Mouse (Mus musculus): ENCODE measurements around the gene Mon1a. TPM values are rescaled to one million over a fixed set of nuclear protein-coding genes. Genes with fewer than 3 reads are reported as not detected.

Mon1a gene
- 5.3 and 5.8 TPM in 2 replicates for polyA plus RNA-seq (2015; fragmentation: Nextera tagmentation; extraction: Ambion mirVana)

DNA sequence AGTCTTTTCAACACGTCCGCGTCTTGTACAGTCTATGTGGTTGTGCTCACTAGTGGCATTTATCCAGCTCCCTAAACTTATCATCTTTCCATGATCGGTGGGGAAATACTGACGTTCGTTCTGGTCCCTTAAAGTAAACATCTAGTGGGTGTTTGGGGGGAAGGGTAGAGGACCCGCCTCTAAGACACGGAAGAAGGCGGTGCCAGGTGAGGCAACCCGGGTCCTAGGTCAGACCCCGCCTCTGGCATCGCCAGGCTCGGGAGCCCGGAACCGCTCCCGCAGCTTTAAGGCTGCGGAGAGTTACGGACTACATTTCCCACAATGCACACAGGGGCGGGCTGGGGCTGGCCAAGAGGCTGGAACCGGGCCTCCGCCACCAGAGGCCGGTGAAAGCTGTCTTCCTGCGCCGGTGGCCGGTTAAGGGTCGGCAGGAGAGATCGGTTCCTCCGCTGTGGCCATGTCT lies at the start of gene Mon1a:
Mon1a (plus strand) TSS at position 348 of the 463 bp plus-strand sequence.
- H3K4me3 ChIP-seq (ENCODE audit: low read depth, low read length) = peak within 1 kb of the TSS; percentile 90
- peak within 1 kb of the TSS; percentile 92 for H3K27ac ChIP-seq (ENCODE audit: low read depth)
- peaks cover 7% of the 10 kb centered on the region for H3K4me1 ChIP-seq (ENCODE audit: insufficient read depth)
- H3K27me3 ChIP-seq (ENCODE audit: insufficient read depth, low read length) = no peaks in the 10 kb centered on the region
- peak; percentile 99 for ATAC-seq
- peak within 1 kb of the TSS; percentile 97 for H3K4me2 ChIP-seq (ENCODE audit: low read depth, low read length)
- no peaks in the 10 kb centered on the region for H3K36me3 ChIP-seq (replicated peaks; ENCODE audit: insufficient read depth, low read length)
- H3K9ac ChIP-seq (replicated peaks) = peak within 1 kb of the TSS; percentile 88
- peak; percentile 88 for DNase-seq
- TF ChIP-seq CTCF (IDR thresholded peaks at IDR 0.05; ENCODE audit: low read depth) = 0 out of 2 replicates have a peak, but pooled peaks have one; percentile 4
- peak; percentile 66 for TF ChIP-seq EP300 (IDR thresholded peaks at IDR 0.05; ENCODE audit: low read depth)
- H3K9me3 ChIP-seq (ENCODE audit: low read length) = no peaks in the 10 kb centered on the region
- WGBS (ENCODE audit: insufficient replicate concordance) = under 1% methylated on average over 28 of the region's 28 CpGs

DNA sequence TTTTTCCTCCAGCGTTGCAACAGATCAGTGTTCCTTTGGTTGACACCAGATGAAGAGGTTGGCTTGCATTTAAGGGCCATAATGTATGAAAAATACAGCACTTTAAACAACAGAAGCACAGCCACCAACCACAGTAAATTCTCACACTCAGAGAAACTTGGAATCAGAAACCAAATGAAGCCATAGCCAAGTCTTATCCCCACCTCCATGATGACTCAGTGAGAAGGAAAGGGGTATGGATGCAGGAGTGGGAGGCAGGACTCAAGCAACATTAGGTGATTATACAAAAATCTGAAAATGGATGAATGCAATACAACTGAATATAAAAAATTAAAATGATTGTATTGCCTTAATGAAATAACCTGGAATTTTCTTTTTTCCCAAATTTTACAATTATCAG lies 49.1 kb upstream of the Mon1a start:
- DNase-seq = no peak
- no peak overlapping the region for H3K4me2 ChIP-seq (ENCODE audit: low read depth, low read length)
- H3K9ac ChIP-seq (replicated peaks) = no peak overlapping the region
- H3K9me3 ChIP-seq (ENCODE audit: low read length) = no peaks in the 10 kb centered on the region
- H3K4me1 ChIP-seq (ENCODE audit: insufficient read depth) = no peaks in the 10 kb centered on the region
- no peak overlapping the region for H3K27ac ChIP-seq (ENCODE audit: low read depth)
- peaks cover 26% of the 10 kb centered on the region for H3K36me3 ChIP-seq (replicated peaks; ENCODE audit: insufficient read depth, low read length)
- 87% methylated on average over 1 of the region's 1 CpGs for WGBS (ENCODE audit: insufficient replicate concordance)
- H3K27me3 ChIP-seq (ENCODE audit: insufficient read depth, low read length) = no peaks in the 10 kb centered on the region
- no peak for TF ChIP-seq EP300 (IDR thresholded peaks at IDR 0.05; ENCODE audit: low read depth)
- no peak for TF ChIP-seq CTCF (IDR thresholded peaks at IDR 0.05; ENCODE audit: low read depth)
- no peak for ATAC-seq
- no peak overlapping the region for H3K4me3 ChIP-seq (ENCODE audit: low read depth, low read length)

- TF ChIP-seq CTCF (IDR thresholded peaks at IDR 0.05; ENCODE audit: low read depth) = no peak
- no peak for TF ChIP-seq EP300 (IDR thresholded peaks at IDR 0.05; ENCODE audit: low read depth)
- no peak for ATAC-seq
- no peak for DNase-seq
- H3K36me3 ChIP-seq (replicated peaks; ENCODE audit: insufficient read depth, low read length) = peaks cover 38% of the 10 kb centered on the region
- H3K27ac ChIP-seq (ENCODE audit: low read depth) = no peak overlapping the region
- H3K4me1 ChIP-seq (ENCODE audit: insufficient read depth) = no peaks in the 10 kb centered on the region
- H3K27me3 ChIP-seq (ENCODE audit: insufficient read depth, low read length) = no peaks in the 10 kb centered on the region
- WGBS (ENCODE audit: insufficient replicate concordance) = 85% methylated on average over 2 of the region's 2 CpGs
- H3K4me2 ChIP-seq (ENCODE audit: low read depth, low read length) = no peak overlapping the region
- H3K4me3 ChIP-seq (ENCODE audit: low read depth, low read length) = no peak overlapping the region
- H3K9ac ChIP-seq (replicated peaks) = no peak overlapping the region
- no peaks in the 10 kb centered on the region for H3K9me3 ChIP-seq (ENCODE audit: low read length)
Measured at GRCm38 (mm10) chr9:107842709-107843108, 45.2 kb upstream of the Mon1a start.

- Histone ChIP-seq H3K4me2 (ENCODE audit: low read depth, low read length) (no peak overlapping the region), H3K36me3 (replicated peaks; ENCODE audit: insufficient read depth, low read length) (peaks cover 21% of the 10 kb centered on the region), H3K9ac (replicated peaks) (no peak overlapping the region), H3K27ac (ENCODE audit: low read depth) (no peak overlapping the region), H3K27me3 (ENCODE audit: insufficient read depth, low read length) (no peaks in the 10 kb centered on the region), H3K9me3 (ENCODE audit: low read length) (no peaks in the 10 kb centered on the region), H3K4me1 (ENCODE audit: insufficient read depth) (no peaks in the 10 kb centered on the region), H3K4me3 (ENCODE audit: low read depth, low read length) (no peak overlapping the region)
- ATAC-seq (no peak), DNase-seq (no peak)
- WGBS (ENCODE audit: insufficient replicate concordance) = 86% methylated on average over 7 of the region's 7 CpGs
- TF ChIP-seq EP300 (IDR thresholded peaks at IDR 0.05; ENCODE audit: low read depth) (no peak), CTCF (IDR thresholded peaks at IDR 0.05; ENCODE audit: low read depth) (no peak)
Measured at GRCm38 (mm10) chr9:107848922-107849321, 39.0 kb upstream of the Mon1a start.

GRCm38 (mm10) chr9:107858343-107858742 lies 29.6 kb upstream of the Mon1a start:
- no peaks in the 10 kb centered on the region for H3K4me1 ChIP-seq (ENCODE audit: insufficient read depth)

DNA sequence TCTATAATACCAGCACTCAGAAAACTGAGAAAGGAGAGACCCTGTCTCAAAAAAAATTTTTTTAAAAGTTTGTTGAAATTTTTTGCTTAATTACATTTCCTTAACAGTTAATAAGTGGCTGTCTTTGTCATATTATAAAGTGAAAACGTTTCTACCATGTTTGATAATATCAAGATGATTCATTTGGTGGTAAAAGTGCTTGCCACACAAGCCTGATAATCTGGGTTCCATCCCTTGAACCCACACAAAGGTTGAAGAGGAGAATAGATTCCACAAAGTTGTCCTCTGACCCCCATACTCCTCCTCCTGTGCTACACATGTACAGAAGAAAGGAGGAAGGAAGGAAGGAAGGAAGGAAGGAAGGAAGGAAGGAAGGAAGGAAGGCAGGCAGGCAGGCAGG lies 23.5 kb upstream of the Mon1a start:
- no peak for TF ChIP-seq CTCF (IDR thresholded peaks at IDR 0.05; ENCODE audit: low read depth)
- 43% methylated on average over 1 of the region's 1 CpGs for WGBS (ENCODE audit: insufficient replicate concordance)
- DNase-seq (no peak), ATAC-seq (no peak)
- H3K36me3 ChIP-seq (replicated peaks; ENCODE audit: insufficient read depth, low read length) = peaks cover 6% of the 10 kb centered on the region; the same call in 1 of the 2 replicates
- H3K4me3 ChIP-seq (ENCODE audit: low read depth, low read length) = no peak overlapping the region
- no peak overlapping the region for H3K4me2 ChIP-seq (ENCODE audit: low read depth, low read length)
- no peak overlapping the region for H3K27ac ChIP-seq (ENCODE audit: low read depth)
- no peak overlapping the region for H3K9ac ChIP-seq (replicated peaks)
- H3K27me3 ChIP-seq (ENCODE audit: insufficient read depth, low read length) = no peaks in the 10 kb centered on the region
- no peaks in the 10 kb centered on the region for H3K9me3 ChIP-seq (ENCODE audit: low read length)
- peaks cover 2% of the 10 kb centered on the region; the same call in 1 of the 2 replicates for H3K4me1 ChIP-seq (ENCODE audit: insufficient read depth)

More at GRCm38 (mm10) chr9:107858343-107858742, 29.6 kb upstream of the Mon1a start:
- no peaks in the 10 kb centered on the region for H3K27me3 ChIP-seq (ENCODE audit: insufficient read depth, low read length)
- peaks cover 17% of the 10 kb centered on the region for H3K36me3 ChIP-seq (replicated peaks; ENCODE audit: insufficient read depth, low read length)
- H3K9ac ChIP-seq (replicated peaks) = no peak overlapping the region
- no peak for TF ChIP-seq CTCF (IDR thresholded peaks at IDR 0.05; ENCODE audit: low read depth)
- peak; percentile 67 for TF ChIP-seq EP300 (IDR thresholded peaks at IDR 0.05; ENCODE audit: low read depth)
- DNase-seq = no peak
- no peak overlapping the region for H3K27ac ChIP-seq (ENCODE audit: low read depth)
- WGBS (ENCODE audit: insufficient replicate concordance) = 60% methylated on average over 3 of the region's 3 CpGs
- H3K9me3 ChIP-seq (ENCODE audit: low read length) = no peaks in the 10 kb centered on the region
- no peak overlapping the region for H3K4me3 ChIP-seq (ENCODE audit: low read depth, low read length)
- H3K4me2 ChIP-seq (ENCODE audit: low read depth, low read length) = no peak overlapping the region
- ATAC-seq = peak; percentile 29; the same call in 1 of the 2 replicates

Measured in liver, postnatal 0 days (tissue).